Mouse (Mus musculus) adrenal gland, postnatal 14 days (tissue): ENCODE data around the gene Hnrnpdl. TPM values are rescaled to one million over a fixed set of nuclear protein-coding genes. Genes with fewer than 3 reads are reported as not detected.

Source experiments
- DNase-seq: peaks from one replicate; pipeline ENCODE4 v3.0.0; 2021; ENCODE audit warnings: mixed read lengths
- long read RNA-seq, 2 experiments: library from polyadenylated mRNA; stranded (forward); transcript quantifications; one replicate each; pipeline ENCODE4 v2.0.0; 2021
- total RNA-seq: library from RNA; stranded (reverse); gene quantifications from 2 replicates; pipeline ENCODE4 v1.2.3, GENCODE M21; 2021

Hnrnpdl gene
- 110 and 137 TPM in 2 replicates for total RNA-seq
- long read RNA-seq, experiment 1, transcript Hnrnpdl-207 (7 exons, 2,374 nt), result minor isoform, 27 of 161 reads
- long read RNA-seq, experiment 1, transcript Hnrnpdl-202 (8 exons, 2,752 nt), result major isoform, 57 of 161 reads
- long read RNA-seq, experiment 1, transcript Hnrnpdl-201 (9 exons, 2,149 nt), result minor isoform, 18 of 161 reads
- long read RNA-seq, experiment 1, partial matches to known transcripts, result 36 of 161 reads
- long read RNA-seq, experiment 1, other reads (novel, unspliced or antisense), result 21 of 161 reads
- long read RNA-seq, experiment 2, transcript Hnrnpdl-207 (7 exons, 2,374 nt), result minor isoform, 9 of 73 reads
- long read RNA-seq, experiment 2, transcript Hnrnpdl-201 (9 exons, 2,149 nt), result major isoform, 12 of 73 reads
- long read RNA-seq, experiment 2, transcript Hnrnpdl-202 (8 exons, 2,752 nt), result minor isoform, 11 of 73 reads
- long read RNA-seq, experiment 2, partial matches to known transcripts, result 24 of 73 reads
- long read RNA-seq, experiment 2, other reads (novel, unspliced or antisense), result 16 of 73 reads

DNA sequence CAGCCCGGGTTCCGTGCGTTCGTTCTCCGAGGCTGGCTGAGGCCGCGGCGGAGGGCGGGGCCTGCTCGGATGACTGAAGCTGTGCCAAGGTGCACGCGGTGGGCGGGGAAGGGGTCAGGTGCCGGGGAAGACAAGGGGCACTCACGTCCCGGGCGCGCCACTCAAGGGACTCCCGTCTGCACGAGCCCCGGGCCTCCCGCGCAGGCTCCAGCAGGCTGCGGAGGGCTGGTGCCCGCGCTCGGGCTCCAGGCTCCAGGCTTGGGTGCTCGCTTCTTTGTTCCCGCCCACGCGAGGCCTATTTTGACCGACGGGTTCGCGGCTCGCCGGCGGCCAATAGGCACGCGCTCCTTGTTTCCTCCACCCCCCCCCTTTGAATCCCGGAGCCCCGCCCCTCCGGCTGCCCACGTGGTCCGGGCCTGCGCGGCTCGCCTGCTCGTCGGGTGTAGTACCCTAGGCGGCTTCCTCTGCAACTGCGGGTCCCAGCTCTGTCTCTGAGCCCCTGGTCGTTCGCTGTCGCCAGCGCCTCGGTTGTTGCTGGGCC lies at the start of gene Hnrnpdl, which contains the start of gene Enoph1:
Hnrnpdl (minus strand) TSS at position 63 of the 541 bp plus-strand sequence.
Enoph1 (plus strand) TSS at position 384 of the 541 bp plus-strand sequence.
- peak; percentile 96 for DNase-seq

DNA sequence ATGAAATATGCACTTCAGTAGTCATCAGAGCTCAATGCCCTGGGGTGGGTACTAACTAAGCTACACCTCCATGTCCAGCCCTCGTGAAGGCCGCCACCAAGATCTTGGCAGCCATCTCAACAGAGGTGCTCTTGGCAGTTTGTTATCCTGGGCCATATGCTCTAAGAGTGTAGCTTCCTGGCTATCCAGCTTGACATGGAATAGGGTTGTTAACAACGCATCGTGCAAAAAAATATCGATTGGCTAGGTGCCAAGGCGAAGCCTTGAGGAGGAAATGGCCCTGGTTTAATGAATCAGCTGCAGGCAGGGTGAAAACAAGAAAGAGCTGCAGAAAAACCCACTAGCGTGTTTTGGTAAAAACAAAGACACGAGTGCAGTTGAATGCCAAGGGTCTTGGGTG lies 45.6 kb upstream of the Hnrnpdl start:
- DNase-seq, result peak; percentile 69

DNA sequence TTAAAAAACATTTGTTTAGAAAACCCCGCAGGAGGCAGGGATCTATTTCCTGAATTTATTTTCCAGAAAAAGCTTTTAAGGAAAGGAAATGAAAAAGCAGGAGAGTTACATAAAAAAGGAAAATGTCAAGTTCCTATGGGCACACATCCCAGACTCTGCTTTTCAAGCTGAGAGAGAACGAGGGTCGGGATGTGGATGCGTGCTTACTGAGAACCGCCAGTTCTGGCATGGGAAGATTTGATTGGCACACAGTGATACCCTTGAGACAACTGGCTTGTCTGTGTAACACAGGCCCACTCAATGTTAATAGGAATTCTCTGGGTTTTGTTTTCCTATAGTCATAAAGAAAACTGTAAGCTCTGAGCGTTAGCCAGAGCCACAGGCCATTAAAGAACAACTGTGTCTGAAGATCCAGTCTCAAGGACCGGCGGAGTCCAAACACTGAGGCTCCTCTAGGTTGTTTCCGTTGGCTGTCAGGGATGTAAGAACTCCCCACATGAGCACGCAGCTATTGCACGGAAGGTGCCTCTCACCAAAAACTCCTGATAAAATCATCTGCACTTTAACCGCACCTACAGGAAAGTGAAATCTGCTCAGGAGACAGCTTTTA lies 44.6 kb upstream of the Hnrnpdl start:
- DNase-seq, result no peak

DNA sequence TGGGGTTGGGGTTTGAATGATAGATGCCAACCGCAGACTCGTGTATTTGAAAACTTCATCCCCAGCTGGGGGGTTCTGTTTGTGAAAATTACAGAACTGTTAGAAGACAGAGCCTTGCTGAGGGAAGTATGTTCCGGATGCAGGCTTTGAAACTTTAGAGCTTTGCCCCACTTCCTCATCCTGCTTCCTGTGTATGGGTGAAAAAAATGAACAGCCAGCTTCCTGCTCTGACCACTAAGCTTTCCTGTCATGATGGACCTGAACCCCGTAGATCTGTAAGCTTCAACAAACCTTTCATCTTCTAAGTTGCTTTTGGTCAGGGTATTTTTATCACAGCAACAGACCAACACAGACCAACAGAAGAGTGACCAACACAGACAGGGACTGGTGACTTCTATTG lies 42.5 kb upstream of the Hnrnpdl start:
- DNase-seq, result no peak

DNA sequence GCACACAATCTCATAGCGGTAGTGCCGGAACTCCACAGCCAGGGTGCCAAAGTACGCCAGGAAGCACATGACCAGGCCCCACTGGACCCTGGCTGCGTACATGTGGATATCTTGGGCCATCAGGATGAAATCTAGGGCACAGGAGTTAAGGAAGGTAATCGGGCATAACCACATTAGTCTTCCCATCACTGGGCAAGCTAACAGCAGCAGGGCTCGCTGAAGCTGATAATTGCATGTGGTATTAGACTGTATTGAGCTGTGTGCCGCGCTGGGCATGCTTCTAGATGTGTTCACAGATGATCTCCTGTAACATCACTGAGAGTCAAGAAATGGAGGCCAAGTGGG lies 40.4 kb upstream of the Hnrnpdl start:
- DNase-seq, result no peak

DNA sequence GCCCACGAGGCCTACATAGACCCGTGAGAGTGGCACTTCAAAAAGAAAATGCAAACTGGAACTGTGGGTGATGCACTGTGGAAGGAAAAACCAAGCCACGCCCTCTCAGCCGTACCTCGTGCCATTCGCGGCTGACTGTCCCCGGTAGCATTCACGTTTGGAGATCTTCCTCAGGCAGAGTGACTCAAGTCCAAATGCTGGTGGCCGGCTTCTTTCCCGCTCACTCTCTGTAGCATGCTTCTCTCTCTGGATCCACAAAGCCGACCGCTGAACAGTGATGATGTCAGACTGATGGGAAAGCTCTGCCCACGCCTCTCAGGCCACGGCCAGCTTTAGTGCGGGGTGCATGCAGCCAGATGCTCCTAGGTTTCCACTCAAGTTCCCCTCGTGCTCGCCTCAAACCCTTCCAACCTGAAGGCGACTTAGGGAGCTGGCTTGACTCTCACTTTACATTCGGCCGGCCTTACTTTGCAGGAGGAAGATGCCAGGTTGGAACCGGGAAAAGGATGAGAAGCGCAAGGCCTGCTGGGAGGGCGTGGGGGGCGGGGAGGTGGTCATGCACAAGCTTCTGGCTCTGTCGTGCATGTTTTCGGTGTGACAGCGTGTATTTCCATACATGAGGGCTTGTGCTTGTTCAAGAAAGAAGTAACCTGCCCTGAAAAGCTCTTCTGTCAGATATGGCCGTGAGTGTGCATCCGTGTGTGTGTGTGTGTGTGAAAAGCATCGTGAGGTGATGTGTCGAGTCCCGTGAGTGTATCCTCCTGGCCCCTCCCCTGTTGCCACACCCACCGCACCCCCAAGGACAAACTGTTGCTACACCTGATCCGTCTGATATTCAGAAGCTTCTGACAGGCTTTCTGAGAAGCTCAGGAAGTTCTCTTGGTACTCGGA lies 39.8 kb upstream of the Hnrnpdl start:
- peak; percentile 32 for DNase-seq

DNA sequence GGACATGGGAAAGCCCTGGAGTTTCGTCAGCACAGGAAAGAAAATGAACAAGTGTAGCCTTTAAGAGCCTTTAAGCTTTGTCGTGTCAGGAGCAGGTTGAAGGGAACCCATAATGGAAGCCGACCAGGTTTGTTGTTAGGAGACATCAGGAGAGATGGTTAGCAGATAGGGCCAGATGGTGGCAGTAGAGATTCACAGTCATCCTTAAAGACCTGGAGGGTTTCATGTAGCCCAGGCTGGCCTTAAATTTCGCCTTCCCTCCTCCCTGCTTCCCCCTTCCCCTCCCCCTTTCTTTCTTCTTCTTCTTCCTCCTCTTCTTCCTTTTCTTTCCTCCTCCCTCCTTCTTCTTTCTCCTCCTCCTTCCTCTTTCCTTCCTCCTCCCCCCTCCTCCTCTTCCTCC lies 35.1 kb upstream of the Hnrnpdl start:
- DNase-seq, result peak; percentile 31

DNA sequence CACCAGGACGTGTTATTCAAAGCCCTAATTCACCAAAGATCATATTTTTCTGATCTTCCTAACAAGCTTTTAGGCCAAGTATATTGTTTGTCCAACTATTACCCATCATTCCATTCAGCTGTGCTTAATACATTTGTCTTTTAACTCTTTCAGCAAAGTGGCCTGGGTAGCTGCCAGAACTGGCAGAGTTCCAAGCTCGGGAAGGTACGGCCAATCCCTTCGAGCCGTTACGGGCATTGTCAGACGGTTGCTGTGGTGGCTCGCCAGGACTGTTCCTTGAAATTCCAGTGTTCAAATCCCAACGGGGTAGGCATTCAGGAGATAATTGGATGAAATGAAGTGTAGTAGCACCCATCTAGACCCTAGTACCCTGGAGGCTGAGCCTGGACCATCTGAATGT lies 33.1 kb upstream of the Hnrnpdl start:
- DNase-seq, result no peak

DNA sequence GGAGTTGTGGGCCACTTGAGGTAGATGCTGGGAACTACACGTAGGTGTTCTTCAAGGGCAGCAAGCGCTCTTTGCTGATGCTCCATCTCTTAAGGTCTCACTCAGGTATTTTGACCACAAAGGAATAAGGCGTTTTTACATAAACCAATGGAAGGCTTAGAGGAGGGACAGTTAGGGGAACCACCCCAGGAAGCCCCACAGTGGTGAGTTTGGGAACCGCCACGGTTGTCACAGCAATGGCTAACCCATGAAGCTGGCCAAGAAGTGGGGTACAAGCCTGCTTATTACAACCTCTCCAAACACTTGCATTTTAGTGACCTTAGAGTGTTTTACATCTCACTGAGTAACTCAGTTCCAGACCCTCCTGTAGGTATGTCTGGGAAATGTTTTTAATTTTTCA lies 32.1 kb upstream of the Hnrnpdl start:
- DNase-seq, result peak; percentile 54

DNA sequence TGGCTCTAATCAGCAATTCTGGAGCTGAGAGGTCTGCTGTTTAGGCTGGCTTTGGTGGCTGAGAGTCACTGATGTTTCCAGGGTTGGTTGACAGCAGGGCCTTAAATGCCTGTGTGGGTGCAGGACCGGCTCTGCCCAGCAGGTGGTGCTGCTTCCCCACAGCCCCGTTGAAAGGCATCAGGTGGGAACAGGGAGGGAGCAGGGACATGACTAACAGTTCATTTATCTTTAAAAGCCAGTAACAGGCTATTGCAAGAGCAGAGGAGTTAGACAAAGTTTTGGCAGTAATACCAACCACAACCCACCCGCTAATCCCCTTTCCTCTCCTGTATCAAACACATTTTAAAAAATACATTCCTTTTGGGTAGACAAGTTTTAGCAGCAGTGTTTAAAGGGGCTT lies 30.8 kb upstream of the Hnrnpdl start:
- peak; percentile 93 for DNase-seq

DNA sequence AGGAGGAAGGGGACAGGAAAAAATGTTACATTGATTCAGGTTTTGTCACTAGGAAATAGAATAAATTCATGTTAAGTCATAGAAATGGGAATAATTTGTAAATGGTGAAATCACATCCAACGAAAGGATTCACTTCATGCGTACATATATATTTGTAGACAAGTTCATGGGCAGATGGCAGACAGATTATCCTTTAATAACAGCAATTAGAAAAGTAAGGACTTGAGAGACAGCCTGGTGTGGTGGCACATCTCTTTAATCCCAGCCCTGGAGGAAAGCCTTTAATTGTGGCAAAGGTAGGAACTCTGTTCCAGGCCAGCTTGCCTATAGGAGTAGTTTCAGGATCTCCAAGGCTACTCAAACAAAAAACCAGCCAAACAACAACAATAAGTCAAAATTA lies 30.1 kb upstream of the Hnrnpdl start:
- DNase-seq, result no peak

DNA sequence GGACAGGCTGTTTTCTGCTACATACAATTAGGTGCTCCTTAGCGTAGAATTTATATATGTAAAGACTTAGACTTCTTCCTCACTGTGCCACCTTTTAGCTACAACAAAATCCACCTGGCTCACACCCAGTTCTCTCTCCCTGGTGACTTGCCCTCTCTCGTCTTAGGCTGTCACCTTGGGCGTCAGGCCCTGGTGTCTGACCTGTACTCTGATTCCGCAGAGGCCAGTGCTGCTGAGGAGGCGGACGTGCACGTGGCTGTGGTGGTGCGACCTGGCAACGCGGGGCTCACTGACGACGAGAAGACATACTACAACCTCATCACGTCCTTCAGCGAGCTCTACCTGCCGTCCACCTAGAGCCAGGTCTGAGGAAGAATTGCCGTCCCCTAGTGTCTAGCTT lies 28.1 kb upstream of the Hnrnpdl start:
- DNase-seq, result peak; percentile 39

DNA sequence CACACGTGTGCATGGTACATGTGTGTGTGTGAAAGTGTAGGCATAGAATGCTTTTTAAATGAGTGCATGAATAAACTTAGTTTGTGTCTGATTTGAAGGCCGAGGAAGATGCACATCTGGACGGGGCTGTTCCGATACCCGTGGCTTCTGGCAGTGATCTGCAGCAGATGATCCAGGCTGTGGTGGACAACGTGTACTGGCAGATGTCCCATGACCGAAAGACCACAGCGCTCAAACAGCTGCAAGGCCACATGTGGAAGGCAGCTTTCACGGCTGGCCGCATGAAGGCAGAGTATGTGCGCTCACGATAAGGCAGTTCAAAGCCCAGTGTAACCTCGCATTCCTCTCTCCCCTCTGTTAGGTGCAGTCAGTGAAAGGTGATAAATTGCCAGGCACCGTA lies 21.4 kb upstream of the Hnrnpdl start:
- no peak for DNase-seq

DNA sequence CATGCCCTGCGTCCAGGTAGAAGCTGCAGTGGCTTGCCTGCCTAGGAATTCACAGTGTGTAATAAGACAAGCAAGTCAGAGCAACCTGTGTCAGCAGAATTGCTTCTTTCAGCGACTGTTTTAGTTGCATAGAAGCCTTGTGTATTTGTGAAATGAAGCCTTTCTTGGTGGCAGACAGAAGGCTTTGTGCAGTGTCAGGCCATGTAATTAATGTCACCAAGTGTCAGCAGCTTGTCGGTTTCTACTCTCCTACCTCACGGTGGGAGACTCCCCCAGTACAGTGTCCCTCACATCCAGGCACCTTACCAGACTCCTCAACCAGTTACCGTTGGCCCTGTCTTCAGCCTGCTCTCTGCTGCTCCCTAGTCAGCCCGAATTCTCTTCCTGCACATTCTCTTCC lies 19.9 kb upstream of the Hnrnpdl start:
- no peak for DNase-seq

DNA sequence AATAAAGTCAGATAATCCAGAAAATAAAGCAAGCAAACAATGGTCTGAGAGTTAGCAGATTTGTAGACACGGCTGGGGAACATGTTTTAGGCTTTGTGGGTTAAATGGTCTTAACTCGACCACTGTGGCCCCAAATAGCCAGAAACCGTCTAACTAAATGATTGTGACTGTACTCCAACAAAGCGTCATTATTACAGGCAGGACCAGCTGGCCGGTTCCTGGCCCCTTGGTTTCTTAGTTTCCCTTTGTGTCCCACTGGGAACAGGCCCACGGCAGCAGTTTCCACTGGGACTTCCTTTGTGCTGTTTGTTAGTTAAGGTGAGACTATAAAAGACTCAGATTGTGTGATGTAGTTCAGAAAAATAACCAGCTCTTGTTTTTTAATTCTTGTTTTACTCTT lies 19.3 kb upstream of the Hnrnpdl start:
- DNase-seq, result no peak

DNA sequence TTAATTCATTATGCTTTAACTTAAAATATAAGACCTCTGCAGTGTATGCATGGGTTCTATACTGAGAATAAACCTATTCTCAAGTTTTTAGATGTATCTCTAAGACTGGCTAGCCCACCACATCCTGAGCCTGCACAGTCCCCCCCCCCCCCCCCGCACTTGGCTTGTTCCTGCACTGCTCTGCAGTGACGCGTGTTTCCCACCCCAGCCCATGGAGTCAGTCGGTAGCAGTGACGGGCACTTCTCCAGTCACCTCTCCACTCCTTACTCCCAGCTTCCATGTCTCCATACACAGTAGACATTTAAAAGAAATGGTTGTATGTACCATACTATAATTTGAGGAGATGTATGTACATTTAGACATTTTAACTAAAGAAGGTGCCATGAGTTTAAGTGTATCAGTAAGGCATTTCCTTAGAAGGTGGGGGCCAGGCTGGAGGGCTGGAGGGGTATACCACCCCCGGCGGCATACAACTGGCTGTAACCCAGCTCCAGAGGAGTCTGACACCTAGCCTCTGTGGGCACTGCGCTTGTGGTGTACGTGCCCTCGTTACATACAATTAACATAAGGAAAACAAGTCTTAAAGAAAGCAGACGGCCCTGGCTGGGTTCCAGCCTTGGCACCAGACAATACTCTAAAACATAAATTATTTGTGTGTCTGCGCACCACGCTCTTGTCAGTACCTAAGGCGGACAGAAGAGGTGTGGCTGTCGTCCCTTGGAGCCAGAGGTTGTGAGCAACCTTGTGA lies 18.2 kb upstream of the Hnrnpdl start:
- no peak for DNase-seq

DNA sequence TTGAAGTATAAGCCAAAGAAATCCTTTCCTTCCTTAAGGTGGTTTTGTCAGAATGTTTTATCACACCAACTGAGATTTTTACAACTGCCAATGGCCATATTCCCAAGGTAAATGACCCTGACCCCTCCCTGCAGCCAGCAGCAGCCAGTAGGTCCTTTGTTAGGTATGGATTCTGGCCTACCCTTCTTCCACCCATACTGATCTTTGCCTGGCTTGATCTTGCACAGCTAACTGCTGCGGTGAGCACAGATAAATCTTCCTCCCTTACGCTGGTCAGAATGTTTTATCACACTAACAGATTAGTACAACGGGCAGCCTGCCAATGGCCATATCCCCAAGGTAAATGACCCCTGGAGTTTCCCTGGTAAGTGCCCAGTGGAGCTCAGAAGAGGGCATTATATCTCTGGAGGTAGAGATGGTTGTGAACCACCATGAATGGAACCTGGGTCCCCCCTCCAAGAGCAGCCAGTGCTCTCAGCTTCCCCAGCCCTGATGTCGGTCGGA lies 16.5 kb upstream of the Hnrnpdl start:
- DNase-seq, result peak; percentile 64

DNA sequence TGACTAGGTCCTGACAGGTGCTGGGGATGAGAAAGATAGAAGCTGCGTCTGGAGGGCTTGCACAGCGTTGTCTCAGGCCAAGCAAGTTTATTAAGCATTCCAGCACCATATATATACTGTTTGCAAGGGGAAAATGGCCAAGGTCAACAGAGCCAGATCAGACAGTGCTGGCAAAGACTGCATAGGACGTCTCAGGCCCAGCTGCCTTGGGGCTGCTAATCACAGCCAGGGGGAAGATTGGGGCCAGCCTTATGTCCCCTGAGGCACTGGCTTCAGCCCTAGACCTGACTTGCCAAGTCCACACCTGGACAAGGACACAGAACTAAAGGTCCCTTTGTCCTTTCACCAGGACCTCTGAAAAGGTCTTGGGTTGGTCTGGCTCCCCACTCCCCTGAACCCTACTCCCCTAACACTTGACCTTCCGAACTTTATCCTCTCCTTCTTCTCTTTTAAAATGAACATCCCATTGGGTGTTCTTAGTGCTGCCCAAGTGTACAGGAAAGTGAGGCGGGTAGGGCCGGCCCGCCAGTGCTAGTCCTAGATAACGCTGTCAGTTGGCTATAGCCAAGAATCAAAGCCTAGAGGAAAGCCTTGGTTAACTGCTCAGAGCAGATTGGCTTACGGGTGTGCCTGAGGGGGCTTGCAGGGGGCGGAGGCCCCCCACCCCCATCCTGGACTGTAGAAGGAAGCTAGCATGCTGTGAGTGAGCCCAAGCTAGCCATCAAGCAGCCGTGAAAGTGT lies 15.5 kb upstream of the Hnrnpdl start:
- DNase-seq, result no peak

DNA sequence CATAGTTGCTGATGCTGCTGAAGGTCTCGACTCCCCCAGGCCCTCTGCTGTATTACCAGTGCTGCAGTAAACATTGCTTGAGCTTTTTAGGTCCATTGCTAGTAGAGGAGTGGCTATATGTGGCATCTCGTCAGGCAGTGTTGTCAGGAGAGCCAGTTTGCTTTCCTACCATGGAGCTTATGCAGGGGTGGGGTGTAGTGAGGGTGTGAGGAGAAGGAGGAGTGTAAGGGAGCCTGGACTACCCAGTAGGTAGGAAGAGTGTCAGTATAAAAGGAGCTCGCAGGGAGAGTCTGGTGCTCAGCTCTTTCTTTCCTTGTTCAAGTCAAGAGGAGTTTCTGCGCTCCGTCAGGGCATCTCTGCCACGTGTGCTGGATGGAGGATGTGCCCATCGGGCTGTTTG lies 13.3 kb upstream of the Hnrnpdl start:
- DNase-seq, result no peak

DNA sequence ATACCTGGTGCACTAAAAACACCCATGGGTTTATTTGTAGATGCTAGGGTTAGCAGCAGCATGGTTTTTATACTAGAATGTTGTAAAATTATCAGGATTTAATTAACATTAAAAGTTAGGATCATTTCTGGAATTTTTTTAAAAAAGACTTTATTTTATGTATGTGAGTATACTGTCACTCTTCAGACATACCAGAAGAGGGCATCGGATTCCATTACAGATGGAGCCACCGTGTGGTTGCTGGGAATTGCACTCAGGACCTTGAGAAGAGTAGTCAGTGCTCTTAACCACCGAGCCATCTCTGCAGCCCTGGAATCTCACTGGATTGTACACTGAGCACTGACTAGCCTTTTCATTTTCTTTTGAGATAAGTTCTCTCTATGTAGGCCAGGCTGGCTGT lies 10.4 kb upstream of the Hnrnpdl start:
- no peak for DNase-seq

DNA sequence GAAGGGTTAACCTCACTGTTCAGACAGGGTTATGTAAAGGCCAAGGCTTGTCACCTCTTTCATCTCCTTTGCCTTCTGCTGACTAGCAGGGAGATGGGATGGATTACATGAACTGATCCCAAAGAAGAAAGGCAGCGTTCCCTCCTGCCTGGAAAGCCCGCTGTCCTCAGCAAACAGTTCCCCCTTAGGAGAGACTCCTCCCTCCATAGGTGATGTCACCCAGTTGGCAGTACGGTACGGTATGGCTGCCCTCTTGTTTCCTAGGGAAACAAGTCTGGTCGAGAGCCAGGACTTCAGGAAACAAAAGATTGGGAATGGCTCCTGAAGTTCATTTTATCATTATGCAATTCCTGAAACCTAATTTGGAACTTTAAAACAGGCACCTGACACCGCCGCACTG lies 8.4 kb upstream of the Hnrnpdl start:
- DNase-seq, result peak; percentile 53
